Comparison of ENCODE assay signal across 8 mouse cellular contexts in genomic region chr17:45815833-45816232, GRCm38 (mm10).
DNase-seq lines count a peak whose midpoint lies in the region; ATAC-seq lines count a peak whose summit lies in the region.

No protein-coding gene starts in this region.

- H3K36me3 ChIP-seq in forebrain, embryonic 12.5 days (replicated peaks), result no peaks in the 10 kb centered on the region
- H3K36me3 ChIP-seq in forebrain, embryonic 11.5 days (ENCODE audit: control insufficient read depth, insufficient read depth, low read length), result no peaks in the 10 kb centered on the region

- ATAC-seq in forebrain, embryonic 12.5 days (ENCODE audit: low FRiP score), result no peak
- no peak for ATAC-seq in monocyte, adult 5-6 weeks (replicated peaks; ENCODE audit: insufficient number of reproducible peaks, low FRiP score, low TSS enrichment, poor library complexity, severe bottlenecking)
- no peak for ATAC-seq in forebrain, embryonic 11.5 days (replicated peaks; ENCODE audit: low FRiP score)

- no peak overlapping the region for H3K27ac ChIP-seq in forebrain, embryonic 12.5 days
- no peak overlapping the region for H3K27ac ChIP-seq in forebrain, embryonic 11.5 days (ENCODE audit: low read depth, low read length)

- no peaks in the 10 kb centered on the region for H3K9me3 ChIP-seq in forebrain, embryonic 12.5 days
- no peaks in the 10 kb centered on the region for H3K9me3 ChIP-seq in forebrain, embryonic 11.5 days (ENCODE audit: control insufficient read depth, low read length)

- peaks cover 13% of the 10 kb centered on the region; the same call in 1 of the 2 replicates for H3K27me3 ChIP-seq in forebrain, embryonic 12.5 days
- H3K27me3 ChIP-seq in forebrain, embryonic 11.5 days (ENCODE audit: control insufficient read depth, insufficient read depth, low read length), result no peaks in the 10 kb centered on the region

- WGBS in forebrain, embryonic 12.5 days, result 48% methylated on average over 2 of the region's 2 CpGs
- WGBS in forebrain, embryonic 11.5 days, result 56% methylated on average over 2 of the region's 2 CpGs

- H3K4me3 ChIP-seq in forebrain, embryonic 12.5 days (replicated peaks), result no peak overlapping the region
- H3K4me3 ChIP-seq in forebrain, embryonic 11.5 days (ENCODE audit: low read depth, low read length), result no peak overlapping the region

- no peak overlapping the region for H3K9ac ChIP-seq in forebrain, embryonic 12.5 days
- H3K9ac ChIP-seq in forebrain, embryonic 11.5 days (ENCODE audit: low read length), result no peak overlapping the region

- peaks cover 11% of the 10 kb centered on the region; the same call in 1 of the 2 replicates for H3K4me1 ChIP-seq in forebrain, embryonic 12.5 days
- no peaks in the 10 kb centered on the region for H3K4me1 ChIP-seq in forebrain, embryonic 11.5 days (replicated peaks; ENCODE audit: control insufficient read depth, insufficient read depth, low read length)

- DNase-seq in layer of hippocampus, postnatal 10 days (ENCODE audit: low spot score in 2 of 2), result peak; percentile 31 to 49
- DNase-seq in layer of hippocampus, postnatal 25 days (ENCODE audit: extremely low spot score in 1 of 2, low spot score in 1 of 2), result no peak
- peak; percentile 56 for DNase-seq in adipocyte (ENCODE audit: low spot score)
- peak; percentile 84 for DNase-seq in gastrocnemius, postnatal 25 days
- DNase-seq in kidney, postnatal 4 days, result peak; percentile 43 to 48
- no peak for DNase-seq in forebrain, embryonic 11.5 days (ENCODE audit: low spot score)

- no peak overlapping the region for H3K4me2 ChIP-seq in forebrain, embryonic 12.5 days
- no peak overlapping the region for H3K4me2 ChIP-seq in forebrain, embryonic 11.5 days (ENCODE audit: low read depth, low read length, severe bottlenecking)

Comparison
In these comparisons a context has a peak if more than half of its experiments do, and no peak if none do; other contexts are left out.
1. DNase-seq: peak in layer of hippocampus, postnatal 10 days (2 of 2), adipocyte (single experiment), gastrocnemius, postnatal 25 days (single experiment) and kidney, postnatal 4 days (2 of 2); none in layer of hippocampus, postnatal 25 days (0 of 2) and forebrain, embryonic 11.5 days (single experiment).